Mouse (Mus musculus): ENCODE data around the gene Rpl11.

Rpl11 gene

DNA sequence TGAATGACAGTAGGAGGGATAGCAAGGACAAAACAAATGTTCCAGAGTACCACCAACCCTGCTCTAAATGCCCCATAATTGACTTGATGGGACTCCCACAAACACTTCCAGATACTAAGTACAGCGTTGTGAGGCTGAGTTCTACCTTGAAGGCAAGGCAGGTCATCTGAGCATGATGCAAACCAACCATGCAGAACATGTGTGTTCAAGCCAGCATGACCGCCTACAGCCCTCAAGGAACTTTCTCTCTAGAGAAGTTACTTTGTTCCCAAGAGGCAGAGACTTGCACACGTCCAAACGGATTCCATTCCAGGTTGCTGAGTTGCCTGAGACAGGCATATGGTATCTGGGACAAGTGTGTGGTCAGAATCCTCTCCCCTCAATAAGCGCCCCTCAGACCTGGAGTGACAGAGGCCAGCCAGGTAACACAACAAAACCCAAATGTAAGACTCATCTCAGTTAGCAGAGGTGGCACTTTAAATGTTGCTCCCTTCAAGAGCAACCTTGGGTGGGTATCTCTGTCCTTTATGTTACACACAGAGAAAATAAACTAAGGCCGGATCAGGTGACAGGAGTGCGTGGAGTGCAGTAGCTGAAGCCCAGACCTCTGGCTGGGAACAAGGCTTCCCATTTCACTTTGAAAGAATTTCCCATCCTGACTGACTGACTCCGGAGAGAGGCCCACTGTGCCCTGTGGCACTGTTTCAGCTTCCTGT is 25.7 kb downstream of the Rpl11 start:
- DNase-seq (ENCODE audit: low spot score) = no peak

DNA sequence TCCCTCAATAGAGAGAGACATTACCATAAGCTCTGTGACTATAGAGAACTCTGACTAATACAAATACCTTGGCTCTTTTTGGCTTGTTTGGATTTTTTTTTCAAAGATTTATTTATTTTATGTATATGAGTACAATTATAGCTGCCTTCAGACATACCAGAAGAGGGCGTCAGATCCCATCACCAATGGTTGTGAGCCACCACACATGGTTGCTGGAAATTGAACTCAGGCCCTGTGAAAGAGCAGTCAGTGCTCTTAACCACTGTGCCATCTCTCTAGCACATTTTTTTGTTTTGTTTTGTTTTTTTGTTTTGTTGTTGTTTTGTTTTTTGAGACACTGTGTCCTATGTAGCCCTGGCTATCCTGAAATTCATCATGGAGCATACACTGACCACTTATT is 27.9 kb downstream of the Rpl11 start:
- no peak for DNase-seq (ENCODE audit: low spot score)

DNA sequence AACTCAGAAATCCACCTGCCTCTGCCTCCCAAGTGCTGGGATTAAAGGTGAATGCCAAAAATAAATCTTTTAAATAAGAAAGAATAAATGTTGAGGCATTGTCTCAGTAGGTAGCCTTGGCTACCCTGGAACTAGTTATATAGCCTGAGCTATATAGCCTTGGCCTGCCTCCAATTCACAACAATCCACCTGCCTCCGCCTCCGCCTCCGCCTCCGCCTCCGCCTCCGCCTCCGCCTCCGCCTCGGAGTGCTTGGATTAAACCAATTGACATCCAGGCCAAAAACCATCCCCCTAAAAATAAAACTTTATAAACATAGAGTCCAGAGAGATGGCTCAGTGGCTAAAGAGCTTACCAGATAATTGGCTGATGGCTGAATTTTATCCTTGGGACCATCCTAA is 30.3 kb downstream of the Rpl11 start:
- no peak for DNase-seq (ENCODE audit: low spot score)

GRCm38 (mm10) chr4:136021549-136022047 is 31.6 kb downstream of the Rpl11 start, which contains the start of gene Eloa:
Gene Eloa, minus strand, starts transcription at chr4:136021763.
- peak; percentile 100 for DNase-seq (ENCODE audit: low spot score)

GRCm38 (mm10) chr4:136020743-136021548 is 32.3 kb downstream of the Rpl11 start:
- DNase-seq (ENCODE audit: low spot score) = peak; percentile 43

GRCm38 (mm10) chr4:136016059-136016602 is 37.1 kb downstream of the Rpl11 start:
- no peak for DNase-seq (ENCODE audit: low spot score)

- DNase-seq (ENCODE audit: low spot score) = no peak
Observed at GRCm38 (mm10) chr4:136010586-136010985, 42.6 kb downstream of the Rpl11 start.

DNA sequence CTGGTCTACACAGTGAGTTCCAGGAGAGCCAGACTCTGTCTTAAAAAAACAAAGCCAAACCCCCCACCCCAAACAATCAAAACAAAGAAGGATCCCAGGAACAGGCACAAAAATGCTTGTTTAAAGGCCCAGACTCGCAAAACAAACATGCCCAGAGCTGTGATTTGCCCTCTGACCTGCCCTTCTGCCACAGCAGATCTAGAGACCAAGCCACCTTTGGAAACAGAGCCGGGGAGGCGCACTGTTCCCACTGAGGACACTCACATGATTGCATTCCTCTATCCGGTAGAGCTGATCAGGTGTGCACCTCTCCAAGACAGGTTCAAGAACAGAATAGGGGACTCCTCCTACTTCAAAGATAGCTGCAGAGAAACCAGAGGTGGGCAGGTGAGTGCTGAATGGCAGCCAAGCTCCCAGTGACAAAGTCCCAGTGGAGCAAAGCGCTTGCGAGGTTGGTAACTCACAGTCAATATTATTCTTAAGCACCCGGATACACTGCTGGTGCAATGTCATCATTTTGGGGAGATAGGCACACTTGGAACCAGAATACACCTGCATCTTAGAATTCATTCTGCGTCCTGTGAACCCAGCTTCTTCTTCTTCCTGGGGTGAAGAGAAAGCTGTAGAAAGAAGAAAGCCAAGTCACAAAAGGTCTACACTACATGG is 44.3 kb downstream of the Rpl11 start:
- DNase-seq (ENCODE audit: low spot score) = no peak

- no peak for DNase-seq (ENCODE audit: low spot score)
Observed at GRCm38 (mm10) chr4:136006821-136007220, 46.4 kb downstream of the Rpl11 start.

DNA sequence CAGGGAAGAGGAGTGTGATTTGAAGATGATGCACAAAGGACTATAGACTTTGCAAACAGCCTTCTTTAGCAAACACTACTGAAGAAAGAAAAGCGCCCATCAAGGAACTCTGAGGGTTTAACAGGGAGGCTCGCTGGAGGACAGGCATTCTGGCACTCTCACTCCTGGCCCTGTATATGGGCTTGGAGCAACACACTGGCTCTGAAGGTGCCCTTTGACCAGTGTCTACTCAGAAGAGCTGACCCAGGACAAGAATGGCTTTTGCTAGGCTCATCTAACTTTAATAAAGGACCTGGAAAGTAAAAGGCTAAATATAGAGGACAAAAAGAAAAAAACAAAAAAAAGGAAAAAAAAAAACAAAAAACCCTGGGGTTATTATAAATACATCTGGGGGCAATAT is 48.3 kb downstream of the Rpl11 start:
- no peak for DNase-seq (ENCODE audit: low spot score)

GRCm38 (mm10) chr4:136004107-136004675 is 49.0 kb downstream of the Rpl11 start:
- DNase-seq (ENCODE audit: low spot score) = no peak

DNA sequence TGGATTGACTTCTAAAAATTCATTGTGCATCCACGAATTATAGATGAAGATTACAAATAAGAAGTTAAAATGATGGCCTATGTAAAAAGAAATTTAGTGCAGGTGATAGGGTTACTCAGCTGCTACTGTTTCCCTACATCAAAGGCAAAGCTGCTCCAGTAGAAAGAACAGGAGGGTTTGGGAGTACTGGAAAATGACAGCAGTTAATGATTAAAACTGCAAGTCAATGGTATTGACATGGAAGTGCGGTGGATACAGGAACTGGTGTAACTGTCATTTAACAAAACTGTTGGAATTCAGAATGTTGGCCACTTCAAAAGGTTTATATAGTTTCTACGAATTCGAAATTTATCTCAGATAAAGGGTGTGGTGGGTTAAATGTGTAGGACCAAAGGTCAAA is 58.1 kb downstream of the Rpl11 start:
- no peak for DNase-seq (ENCODE audit: low spot score)

DNA sequence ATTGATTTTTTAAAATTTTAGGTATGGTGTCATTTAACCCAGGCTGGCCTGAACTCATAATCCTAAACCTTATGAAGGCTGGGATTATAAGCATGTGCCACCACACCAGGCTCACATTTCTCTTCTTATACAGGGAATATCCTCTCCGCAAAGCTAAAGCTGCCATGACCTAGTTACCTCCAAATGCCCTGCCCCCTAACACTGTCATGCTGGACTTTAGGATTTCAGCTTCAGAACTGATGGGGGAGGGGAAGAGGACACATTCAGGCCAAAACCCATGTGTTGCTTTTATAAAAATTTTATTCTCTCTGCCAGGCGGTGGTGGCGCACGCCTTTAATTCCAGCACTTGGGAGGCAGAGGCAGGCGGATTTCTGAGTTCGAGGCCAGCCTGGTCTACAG is 59.3 kb downstream of the Rpl11 start:
- DNase-seq (ENCODE audit: low spot score) = no peak

- DNase-seq (ENCODE audit: low spot score) = no peak
Observed at GRCm38 (mm10) chr4:135987714-135988113, 65.5 kb downstream of the Rpl11 start.

DNA sequence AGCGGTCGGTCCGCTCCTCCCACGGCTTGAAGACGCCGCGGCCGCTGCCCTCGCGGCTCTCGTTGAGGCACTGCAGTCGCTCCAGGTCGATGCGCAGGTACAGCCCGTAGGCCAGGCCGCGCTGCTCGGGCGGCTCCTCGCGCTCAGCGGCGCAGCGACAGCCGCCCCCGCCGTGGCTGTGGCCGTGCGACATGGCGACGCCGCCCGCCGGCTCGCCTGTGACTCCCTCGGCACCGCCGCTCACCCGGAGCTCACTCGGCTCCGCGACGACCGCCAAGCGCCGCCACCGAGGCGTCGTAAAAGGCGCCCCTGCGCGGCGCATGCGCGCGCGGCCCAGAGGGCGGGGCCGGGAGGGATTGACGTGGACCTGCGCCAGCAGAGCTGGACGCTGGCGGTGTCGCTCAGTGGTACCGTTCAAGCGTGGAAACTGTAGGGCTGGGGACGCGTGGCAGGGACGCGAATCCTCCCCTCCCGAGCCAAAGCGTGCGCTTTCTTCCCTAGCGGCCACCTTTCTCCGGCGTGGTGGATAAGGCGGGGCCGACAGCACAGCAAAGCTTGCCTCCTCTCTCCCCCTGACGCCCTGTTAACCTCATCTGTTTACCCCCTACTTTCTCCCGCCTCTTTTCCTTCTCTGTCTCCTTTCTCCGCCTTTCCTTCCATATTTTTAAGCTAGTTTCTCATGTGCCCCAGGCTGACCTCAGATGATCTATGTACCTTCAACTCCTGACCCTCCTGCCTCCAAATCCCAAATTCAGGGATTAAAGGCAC is 66.1 kb downstream of the Rpl11 start, which contains the start of gene Pithd1:
TSS of gene Pithd1 (minus strand) at position 322 of the 768 bp plus-strand sequence.
- DNase-seq (ENCODE audit: low spot score) = peak; percentile 89

- DNase-seq (ENCODE audit: low spot score) = no peak
Observed at GRCm38 (mm10) chr4:135986301-135986942, 66.8 kb downstream of the Rpl11 start.

DNA sequence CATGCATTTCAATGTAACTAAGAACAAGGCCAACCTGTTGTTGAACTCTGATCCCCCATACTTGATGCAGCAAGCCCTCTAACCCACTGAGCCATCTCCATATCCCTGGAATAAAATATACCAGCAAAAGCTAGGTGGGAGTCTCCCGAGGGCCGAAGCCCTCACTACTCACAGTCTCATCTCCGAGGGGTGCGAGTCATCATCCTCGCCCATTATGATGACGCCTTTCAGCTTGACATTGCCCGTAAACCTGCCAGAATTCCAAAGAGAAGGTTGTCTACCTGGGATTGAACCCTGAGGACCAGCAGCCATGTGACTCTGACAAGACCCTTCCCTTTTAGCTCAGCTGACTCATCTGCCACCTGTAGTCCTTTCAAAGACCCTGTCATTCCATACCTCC is 67.5 kb downstream of the Rpl11 start:
- no peak for DNase-seq (ENCODE audit: low spot score)

- DNase-seq (ENCODE audit: low spot score) = peak; percentile 89
Observed at GRCm38 (mm10) chr4:135985193-135985592, 68.0 kb downstream of the Rpl11 start.

- no peak for DNase-seq (ENCODE audit: low spot score)
Observed at GRCm38 (mm10) chr4:135984556-135984955, 68.7 kb downstream of the Rpl11 start.

DNA sequence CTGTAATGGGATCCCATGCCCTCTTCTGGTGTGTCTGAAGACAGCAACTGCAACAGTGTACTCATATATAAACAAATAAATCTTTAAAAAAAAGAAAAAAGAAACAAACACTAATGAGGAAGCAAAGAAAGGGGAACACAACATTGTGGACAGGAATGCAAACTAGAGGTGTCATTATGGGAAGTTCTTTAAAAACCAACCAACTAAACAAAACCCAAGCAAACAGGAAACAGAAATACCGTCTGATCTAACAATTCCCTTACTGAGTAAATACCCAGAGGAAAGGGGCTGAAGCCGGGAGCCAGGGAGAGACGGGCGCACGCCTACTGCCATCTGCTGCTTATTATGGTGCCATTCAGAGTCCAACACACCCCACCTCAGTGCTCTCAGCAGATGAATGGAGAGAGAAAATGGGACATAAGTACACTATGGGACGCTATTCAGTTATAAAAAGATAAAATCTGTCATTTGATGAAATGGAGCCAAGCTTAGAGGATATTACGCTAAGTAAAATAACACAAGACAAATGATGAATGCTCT is 71.6 kb downstream of the Rpl11 start:
- no peak for DNase-seq (ENCODE audit: low spot score)
